Mouse (Mus musculus): ENCODE measurements around the gene Ghr. TPM values are rescaled to one million over a fixed set of nuclear protein-coding genes. Genes with fewer than 3 reads are reported as not detected.

The Ghr gene
- polyA plus RNA-seq, 1 experiment = not detected

- TF ChIP-seq GATA1 (IDR thresholded peaks at IDR 0.05; ENCODE audit: low read length) = no peak
Measured at GRCm38 (mm10) chr15:3383788-3384187, 199.5 kb downstream of the Ghr start.

- TF ChIP-seq GATA1 (IDR thresholded peaks at IDR 0.05; ENCODE audit: low read length) = no peak
Measured at GRCm38 (mm10) chr15:3381413-3381812, 201.9 kb downstream of the Ghr start.

DNA sequence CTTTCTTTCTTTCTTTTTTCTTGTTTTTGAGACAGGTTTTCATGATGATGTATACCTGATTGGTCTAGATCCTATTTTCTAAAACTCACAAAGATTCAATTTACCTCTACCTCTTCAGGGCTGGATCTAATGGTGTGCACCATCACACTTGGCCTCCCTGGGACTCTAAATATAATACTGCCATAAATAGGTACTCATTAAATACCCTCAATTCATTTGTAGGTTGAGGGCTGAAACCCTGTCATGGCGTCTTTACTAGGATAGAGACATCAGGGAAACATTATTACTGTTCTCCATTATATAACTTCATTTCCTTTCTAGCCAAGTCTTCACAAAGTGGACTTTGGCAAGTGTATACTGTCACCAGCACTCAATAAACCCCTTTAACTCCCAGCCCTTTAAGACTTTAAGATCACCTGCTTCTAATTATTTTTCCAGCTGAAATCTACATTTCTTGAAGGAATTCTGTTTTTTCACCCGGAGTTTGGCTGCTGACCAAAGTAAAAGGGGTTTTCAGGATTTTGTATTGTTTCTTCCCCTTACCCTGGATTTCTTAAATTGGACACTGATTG lies 214.9 kb downstream of the Ghr start:
- TF ChIP-seq GATA1 (IDR thresholded peaks at IDR 0.05; ENCODE audit: low read length) = no peak

DNA sequence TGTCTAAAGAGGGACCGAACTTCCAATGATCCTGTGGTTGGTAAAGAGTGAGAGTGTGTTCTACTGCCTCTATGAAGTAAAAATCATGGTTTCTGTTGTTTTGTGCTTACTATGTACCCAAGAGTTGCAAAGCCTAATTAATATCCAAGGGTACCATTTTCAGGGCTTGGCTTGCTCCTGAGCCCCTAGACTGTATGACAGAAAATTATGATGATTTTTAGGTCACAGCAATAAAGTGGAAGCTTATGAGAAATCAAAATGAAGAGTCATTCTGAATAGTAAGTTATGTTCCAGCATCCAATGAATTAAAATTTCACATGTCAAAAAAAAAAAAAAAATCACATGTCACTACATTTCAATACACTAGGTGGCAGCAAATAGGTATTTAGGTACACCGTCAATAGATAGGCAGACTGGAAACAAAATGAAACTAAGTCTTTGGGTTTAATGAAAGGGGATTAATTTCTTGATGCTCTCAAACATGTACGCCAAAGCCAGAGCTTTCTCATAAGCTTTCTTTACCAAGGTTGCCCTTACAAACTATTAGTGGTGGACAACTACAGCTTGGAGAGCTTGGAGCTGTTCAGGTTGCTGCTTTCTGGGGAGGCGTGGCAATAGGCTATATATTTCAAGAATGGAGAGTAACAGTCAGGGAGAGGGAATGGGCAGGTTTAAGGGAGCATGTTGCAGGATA lies 227.1 kb downstream of the Ghr start:
- no peak for TF ChIP-seq GATA1 (IDR thresholded peaks at IDR 0.05; ENCODE audit: low read length)

DNA sequence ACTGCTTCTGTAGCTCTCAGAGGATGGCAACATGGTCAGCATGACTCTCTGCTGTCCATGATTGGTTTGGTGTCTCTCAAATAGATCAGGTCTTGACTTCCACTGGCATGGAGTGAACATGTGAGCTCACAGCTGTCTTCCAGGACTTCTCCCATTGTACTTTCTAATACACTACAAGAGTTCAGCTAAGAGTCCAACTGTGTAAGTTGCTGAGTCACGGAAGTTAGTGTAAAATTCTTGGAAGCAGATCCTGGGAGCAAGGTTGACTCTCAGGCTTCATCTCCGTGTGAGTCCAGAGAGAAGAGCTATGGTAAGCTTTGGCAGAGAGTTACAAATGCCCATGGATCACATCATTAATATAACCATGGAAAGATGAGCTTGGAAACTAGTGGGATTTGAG lies 229.6 kb downstream of the Ghr start:
- TF ChIP-seq GATA1 (IDR thresholded peaks at IDR 0.05; ENCODE audit: low read length) = no peak

- TF ChIP-seq GATA1 (IDR thresholded peaks at IDR 0.05; ENCODE audit: low read length) = no peak
Measured at GRCm38 (mm10) chr15:3349306-3350064, 233.8 kb downstream of the Ghr start.

GRCm38 (mm10) chr15:3346682-3347081 lies 236.6 kb downstream of the Ghr start:
- TF ChIP-seq GATA1 (IDR thresholded peaks at IDR 0.05; ENCODE audit: low read length) = no peak

DNA sequence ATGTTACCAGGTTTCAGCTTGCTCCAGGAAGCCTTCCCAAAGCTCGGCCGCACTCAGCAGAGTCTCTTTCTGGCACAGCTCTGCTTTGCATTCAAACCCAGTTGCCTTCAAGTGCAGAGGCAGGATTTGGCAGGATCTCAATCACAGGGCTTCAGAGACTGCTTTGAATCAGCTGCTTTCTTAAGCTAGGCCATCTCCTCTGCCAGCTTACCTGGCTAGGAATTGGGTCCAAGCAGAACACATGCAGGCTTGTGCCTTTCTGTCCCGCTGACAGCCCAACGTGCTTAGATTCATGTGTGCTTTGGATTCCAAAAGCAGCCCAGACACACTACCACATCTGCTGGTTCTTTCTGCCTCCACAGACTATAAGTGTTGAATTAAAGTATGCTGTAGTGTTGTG lies 238.7 kb downstream of the Ghr start:
- TF ChIP-seq GATA1 (IDR thresholded peaks at IDR 0.05; ENCODE audit: low read length) = no peak

DNA sequence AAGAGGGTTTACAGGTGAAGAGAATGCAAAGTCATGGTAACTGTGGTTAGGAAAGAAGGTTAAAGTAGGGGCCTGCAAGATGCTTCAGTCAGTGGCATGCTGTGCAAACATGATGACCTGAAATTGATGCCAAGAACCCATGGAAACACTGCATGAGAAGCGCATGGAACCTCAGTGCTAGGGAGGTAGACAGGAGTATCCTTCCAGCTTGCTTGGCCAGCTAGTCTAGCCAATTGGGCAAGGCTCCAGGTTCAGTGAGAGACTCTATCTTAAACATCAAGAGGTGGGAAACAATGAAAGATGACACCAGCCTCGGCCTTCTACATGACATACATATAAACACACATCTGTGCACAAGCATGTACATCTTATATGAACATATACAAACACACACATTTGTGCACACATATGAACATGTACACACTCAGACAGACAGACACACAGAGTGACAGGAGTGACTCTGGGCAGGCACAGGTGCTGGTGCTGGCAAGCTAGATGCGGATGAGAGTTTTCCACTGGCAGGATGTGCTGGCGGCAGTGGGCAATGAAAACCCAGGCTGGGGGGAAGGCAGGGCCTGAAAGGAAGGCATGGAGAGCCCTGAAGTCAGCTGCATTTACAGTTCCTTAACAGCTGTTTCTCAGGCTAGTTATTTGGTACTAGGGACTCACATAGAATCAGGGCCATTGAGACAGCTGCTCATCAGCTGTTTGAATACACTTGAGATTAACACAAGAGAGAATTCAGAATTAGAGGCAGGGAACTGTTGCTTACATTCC lies 241.3 kb downstream of the Ghr start:
- no peak for TF ChIP-seq GATA1 (IDR thresholded peaks at IDR 0.05; ENCODE audit: low read length)

DNA sequence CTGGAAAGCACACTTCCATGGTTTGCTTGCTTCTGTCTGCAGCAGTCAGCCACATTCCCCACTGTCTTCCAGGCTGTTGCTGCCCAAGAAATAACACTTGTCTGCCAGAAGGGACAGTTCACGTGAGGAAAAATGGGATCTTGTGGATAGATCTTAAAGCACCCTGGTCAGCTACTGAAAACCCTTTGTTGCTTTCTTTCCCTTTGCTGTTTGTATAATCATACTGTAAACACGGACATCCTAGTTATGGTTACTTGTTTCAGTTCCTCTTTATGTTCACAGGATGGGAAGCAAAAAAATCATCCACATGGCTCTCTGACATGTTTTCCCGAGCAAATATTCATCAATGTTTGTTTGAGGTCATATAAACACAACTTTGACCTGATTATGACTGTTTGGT lies 243.4 kb downstream of the Ghr start:
- TF ChIP-seq GATA1 (IDR thresholded peaks at IDR 0.05; ENCODE audit: low read length) = no peak

GRCm38 (mm10) chr15:3332517-3332916 lies 250.8 kb downstream of the Ghr start:
- no peak for TF ChIP-seq GATA1 (IDR thresholded peaks at IDR 0.05; ENCODE audit: low read length)

GRCm38 (mm10) chr15:3331813-3332212 lies 251.5 kb downstream of the Ghr start:
- TF ChIP-seq GATA1 (IDR thresholded peaks at IDR 0.05; ENCODE audit: low read length) = no peak

- TF ChIP-seq GATA1 (IDR thresholded peaks at IDR 0.05; ENCODE audit: low read length) = no peak
Measured at GRCm38 (mm10) chr15:3330291-3330690, 253.0 kb downstream of the Ghr start.

DNA sequence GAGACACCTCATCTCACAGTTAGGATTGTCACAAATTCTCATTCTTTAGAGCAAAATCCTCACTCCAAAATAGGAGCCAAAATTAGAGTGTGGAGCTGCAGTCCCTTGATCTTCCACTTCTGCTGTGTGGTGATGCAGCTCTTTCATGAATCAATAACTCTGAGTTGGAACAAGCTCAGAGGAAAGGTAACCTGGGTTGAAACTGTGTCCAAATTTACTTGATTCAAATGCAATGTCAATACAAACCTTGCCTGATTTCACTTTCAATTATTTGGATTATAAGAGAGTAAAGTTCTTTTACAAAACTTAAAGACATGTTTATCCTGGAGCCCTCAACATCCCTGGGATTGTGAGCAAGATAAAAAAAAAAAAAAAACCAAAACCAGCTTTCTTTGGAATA lies 260.3 kb downstream of the Ghr start:
- no peak for TF ChIP-seq GATA1 (IDR thresholded peaks at IDR 0.05; ENCODE audit: low read length)

DNA sequence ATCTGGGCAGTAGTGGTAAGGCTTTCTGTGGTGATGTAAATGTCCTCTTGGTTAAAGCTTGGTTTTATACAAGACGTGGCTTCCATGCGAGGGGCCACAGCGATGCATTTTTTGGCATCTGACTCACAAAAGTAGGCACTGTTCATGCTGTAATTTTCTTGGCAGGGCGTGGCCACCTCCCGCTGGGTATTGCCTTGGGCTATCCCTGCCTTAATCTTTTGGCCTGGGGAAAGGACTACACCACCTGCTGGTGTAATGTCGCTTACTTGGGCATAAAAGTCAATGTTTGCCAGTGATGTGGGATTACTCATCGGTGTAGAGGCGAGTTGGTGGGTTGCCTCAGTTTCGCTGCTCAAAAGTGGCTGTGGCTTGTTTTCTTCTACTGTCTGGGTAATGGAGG lies 263.4 kb downstream of the Ghr start:
- no peak for TF ChIP-seq GATA1 (IDR thresholded peaks at IDR 0.05; ENCODE audit: low read length)

GRCm38 (mm10) chr15:3316617-3317016 lies 266.7 kb downstream of the Ghr start:
- TF ChIP-seq GATA1 (IDR thresholded peaks at IDR 0.05; ENCODE audit: low read length) = no peak
